Mouse (Mus musculus) liver, adult 2 months (tissue): ENCODE measurements at regions not wholly inside any gene's neighbourhood (a gene's known extent, or its start where the extent isn't known, plus 50 kb on each side); places are given as distances from the start of the nearest gene placed in this dataset.

Source experiments
- DNase-seq: peaks from one replicate; pipeline ENCODE4 v3.0.0-alpha.2; 2011; ENCODE audit warnings: low read depth, low spot score; ENCODE audit errors: extremely low read depth
- H3K27ac ChIP-seq: fragments of 200-500 bp; replicated peaks from 2 replicates; pipeline ENCODE4 v1.5.1; 2012; ENCODE audit warnings: low read depth, mild to moderate bottlenecking, control low read depth, inconsistent platforms, low read length; ENCODE audit not compliant: insufficient read depth
- H3K27me3 ChIP-seq: fragments of 200-500 bp; 2 replicates; pipeline ENCODE4 v1.6.1; 2012; ENCODE audit warnings: mild to moderate bottlenecking, moderate library complexity, low read length, inconsistent platforms; ENCODE audit not compliant: control insufficient read depth, insufficient read depth
- H3K36me3 ChIP-seq: fragments of 200-500 bp; 2 replicates; pipeline ENCODE4 v1.6.1; 2012; ENCODE audit warnings: low read length, inconsistent platforms; ENCODE audit not compliant: control insufficient read depth, insufficient read depth
- H3K4me1 ChIP-seq: fragments of 200-500 bp; 2 replicates; pipeline ENCODE4 v1.6.1; 2011; ENCODE audit warnings: low read length; ENCODE audit not compliant: control insufficient read depth, insufficient read depth
- H3K4me3 ChIP-seq: fragments of 200-500 bp; 2 replicates; pipeline ENCODE4 v1.5.1; 2011; ENCODE audit warnings: low read depth, mild to moderate bottlenecking, control low read depth, low read length, moderate library complexity; ENCODE audit not compliant: insufficient read depth
- H3K79me2 ChIP-seq: fragments of 200-500 bp; 2 replicates; pipeline ENCODE4 v1.6.1; 2012; ENCODE audit warnings: inconsistent platforms, mild to moderate bottlenecking, low read length, moderate library complexity; ENCODE audit not compliant: control insufficient read depth, insufficient read depth
- H3K9ac ChIP-seq: fragments of 200-500 bp; 2 replicates; pipeline ENCODE4 v1.6.1; 2012; ENCODE audit warnings: low read depth, mild to moderate bottlenecking, control low read depth, inconsistent platforms, low read length
- CTCF ChIP-seq: fragments of 200-500 bp; IDR thresholded peaks from 2 replicates; pipeline ENCODE4 v1.5.1; 2011; ENCODE audit warnings: low read depth, low read length, control low read depth
- POLR2A ChIP-seq: fragments of 200-500 bp; IDR thresholded peaks from 2 replicates; pipeline ENCODE4 v1.6.1; 2011; ENCODE audit warnings: low read length, control low read depth; ENCODE audit not compliant: insufficient read depth; ENCODE audit errors: extremely low read depth
- WGBS: fragments of 180-500 bp; shearing (Covaris S2); methylation state at CpG from one replicate; pipeline ENCODE4 v1.1.7; 2018; 5-methylcytosine and 5-hydroxymethylcytosine counted together

DNA sequence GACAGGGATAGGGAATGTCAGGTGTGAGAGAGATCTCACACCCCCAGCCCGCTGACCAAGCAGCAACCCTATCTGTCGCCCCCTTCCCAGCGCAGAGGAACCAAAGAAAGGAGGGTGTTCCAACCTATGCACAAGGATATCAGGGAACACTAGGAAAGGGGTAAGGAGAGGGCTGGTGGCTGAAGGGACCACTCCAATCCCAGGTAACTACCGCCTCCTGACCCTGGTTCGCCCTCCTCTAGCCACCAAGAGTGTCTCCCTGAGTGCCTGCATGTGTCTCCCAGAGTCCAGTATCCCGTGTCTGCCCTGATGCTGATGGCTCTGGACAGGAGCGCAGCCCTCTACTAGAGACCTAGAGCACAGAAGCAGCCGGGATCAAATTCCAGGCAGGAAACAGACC, 167.1 kb upstream of the Azi2 start:
- Histone ChIP-seq H3K79me2 (no peaks in the 10 kb centered on the region), H3K36me3 (no peaks in the 10 kb centered on the region), H3K4me3 (no peak overlapping the region), H3K4me1 (no peaks in the 10 kb centered on the region), H3K27ac (no peak overlapping the region), H3K9ac (no peak overlapping the region), H3K27me3 (peaks cover 15% of the 10 kb centered on the region)
- DNase-seq, result no peak
- TF ChIP-seq CTCF (no peak), POLR2A (no peak)
- 42% methylated on average over 8 of the region's 8 CpGs for WGBS

- no peak for DNase-seq
- H3K79me2 ChIP-seq, result no peaks in the 10 kb centered on the region
- no peak overlapping the region for H3K27ac ChIP-seq
- no peak for TF ChIP-seq CTCF
- TF ChIP-seq POLR2A, result no peak
- no peaks in the 10 kb centered on the region for H3K36me3 ChIP-seq
- H3K4me3 ChIP-seq, result peak overlapping the region; percentile 4; the same call in 1 of the 2 replicates
- H3K27me3 ChIP-seq, result peaks cover 15% of the 10 kb centered on the region
- no peaks in the 10 kb centered on the region for H3K4me1 ChIP-seq
- WGBS, result 1% methylated on average over 70 of the region's 70 CpGs
- no peak overlapping the region for H3K9ac ChIP-seq
Observed at GRCm38 (mm10) chr9:117872387-117873081, 167.8 kb upstream of the Azi2 start.

- H3K9ac ChIP-seq, result no peak overlapping the region
- H3K36me3 ChIP-seq, result no peaks in the 10 kb centered on the region
- no peak overlapping the region for H3K4me3 ChIP-seq
- whole genome bisulfite sequencing, result 2% methylated on average over 15 of the region's 15 CpGs
- H3K79me2 ChIP-seq, result no peaks in the 10 kb centered on the region
- DNase-seq, result no peak
- TF ChIP-seq POLR2A, result no peak
- no peak for TF ChIP-seq CTCF
- no peak overlapping the region for H3K27ac ChIP-seq
- H3K27me3 ChIP-seq, result peaks cover 15% of the 10 kb centered on the region
- no peaks in the 10 kb centered on the region for H3K4me1 ChIP-seq
Observed at GRCm38 (mm10) chr9:117872021-117872386, 168.3 kb upstream of the Azi2 start.

GRCm38 (mm10) chr9:117870616-117871015, 169.7 kb upstream of the Azi2 start:
- Histone ChIP-seq H3K27me3 (peaks cover 15% of the 10 kb centered on the region), H3K9ac (no peak overlapping the region), H3K36me3 (no peaks in the 10 kb centered on the region), H3K4me3 (no peak overlapping the region), H3K27ac (no peak overlapping the region), H3K79me2 (no peaks in the 10 kb centered on the region), H3K4me1 (no peaks in the 10 kb centered on the region)
- TF ChIP-seq POLR2A, result no peak
- TF ChIP-seq CTCF, result no peak
- DNase-seq, result no peak
- 76% methylated on average over 11 of the region's 11 CpGs for WGBS

- Histone ChIP-seq H3K9ac (no peak overlapping the region), H3K79me2 (no peaks in the 10 kb centered on the region), H3K27me3 (no peaks in the 10 kb centered on the region), H3K36me3 (no peaks in the 10 kb centered on the region), H3K4me3 (no peak overlapping the region), H3K27ac (no peak overlapping the region), H3K4me1 (no peaks in the 10 kb centered on the region)
- no peak for DNase-seq
- TF ChIP-seq POLR2A, result no peak
- peak; percentile 16; the same call in 1 of the 2 replicates for TF ChIP-seq CTCF
- WGBS, result 90% methylated on average over 3 of the region's 3 CpGs
Observed at GRCm38 (mm10) chr9:117863944-117864343, 176.4 kb upstream of the Azi2 start.

DNA sequence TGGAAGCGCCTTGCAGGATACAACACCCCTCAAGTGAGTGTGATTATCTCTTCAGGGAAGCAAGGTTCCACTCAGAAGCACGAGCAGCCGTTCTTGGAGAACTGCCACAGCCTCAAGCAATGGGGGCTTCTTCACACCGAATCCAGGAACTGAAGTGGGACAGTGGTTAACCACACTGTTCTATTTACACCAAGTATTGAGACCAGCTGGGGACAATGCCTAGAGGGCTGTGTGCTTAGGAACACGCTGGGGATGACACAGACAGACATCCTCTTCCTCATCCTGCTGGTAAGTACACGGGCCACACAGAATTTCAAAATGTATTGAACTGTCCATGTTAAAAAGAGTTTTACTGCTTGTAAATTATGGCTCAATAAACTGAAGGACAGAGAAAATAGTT, 177.0 kb upstream of the Azi2 start:
- Histone ChIP-seq H3K9ac (no peak overlapping the region), H3K4me1 (no peaks in the 10 kb centered on the region), H3K79me2 (no peaks in the 10 kb centered on the region), H3K4me3 (no peak overlapping the region), H3K36me3 (no peaks in the 10 kb centered on the region), H3K27ac (no peak overlapping the region), H3K27me3 (no peaks in the 10 kb centered on the region)
- TF ChIP-seq CTCF (no peak), POLR2A (no peak)
- WGBS, result 82% methylated on average over 6 of the region's 6 CpGs
- no peak for DNase-seq
